Mouse (Mus musculus): ENCODE data around the gene Xpa. TPM values are rescaled to one million over a fixed set of nuclear protein-coding genes. Genes with fewer than 3 reads are reported as not detected.
A peak's percentile ranks its signal among the peaks of the same experiment; 100 is the strongest.

The Xpa gene
- polyA plus RNA-seq, 1 experiment from 2014 or later: 29.0 TPM

DNA sequence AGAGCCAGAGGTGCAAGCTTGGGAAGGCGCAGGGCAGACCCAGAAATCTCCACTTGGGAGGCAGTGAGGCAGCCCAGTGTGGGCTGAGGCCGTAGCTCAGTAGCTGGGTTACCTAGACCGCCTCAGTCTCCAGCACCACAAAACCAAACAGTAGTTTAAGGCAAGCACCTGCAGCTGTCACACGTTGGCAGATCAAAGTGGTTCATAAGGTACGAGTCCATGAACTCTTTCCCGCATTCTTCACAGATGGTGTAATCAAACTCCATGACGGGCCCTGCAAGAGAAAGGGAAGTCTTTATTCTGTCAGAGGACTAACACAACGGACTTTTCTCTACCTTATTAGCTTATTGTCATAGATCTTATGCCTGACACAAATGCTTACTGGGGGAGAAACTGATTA lies 10.7 kb downstream of the Xpa start:
- H3K36me3 ChIP-seq (ENCODE audit: control insufficient read depth, insufficient read depth): peaks cover 61% of the 10 kb centered on the region
- H3K4me2 ChIP-seq (replicated peaks; ENCODE audit: low read depth): no peak overlapping the region
- H3K27ac ChIP-seq (ENCODE audit: low read depth, low read length): no peak overlapping the region
- no peak overlapping the region for H3K9ac ChIP-seq (ENCODE audit: low read depth, low read length)
- ATAC-seq: no peak
- TF ChIP-seq CTCF (IDR thresholded peaks at IDR 0.05; ENCODE audit: low read depth): no peak
- H3K4me1 ChIP-seq (replicated peaks; ENCODE audit: control insufficient read depth, insufficient read depth, low read length): no peaks in the 10 kb centered on the region
- 62% methylated on average over 8 of the region's 8 CpGs for WGBS
- H3K9me3 ChIP-seq (ENCODE audit: control insufficient read depth): no peaks in the 10 kb centered on the region
- no peak overlapping the region for H3K4me3 ChIP-seq (ENCODE audit: low read depth, low read length)
- no peaks in the 10 kb centered on the region for H3K27me3 ChIP-seq (replicated peaks; ENCODE audit: control insufficient read depth, insufficient read depth, low read length)

DNA sequence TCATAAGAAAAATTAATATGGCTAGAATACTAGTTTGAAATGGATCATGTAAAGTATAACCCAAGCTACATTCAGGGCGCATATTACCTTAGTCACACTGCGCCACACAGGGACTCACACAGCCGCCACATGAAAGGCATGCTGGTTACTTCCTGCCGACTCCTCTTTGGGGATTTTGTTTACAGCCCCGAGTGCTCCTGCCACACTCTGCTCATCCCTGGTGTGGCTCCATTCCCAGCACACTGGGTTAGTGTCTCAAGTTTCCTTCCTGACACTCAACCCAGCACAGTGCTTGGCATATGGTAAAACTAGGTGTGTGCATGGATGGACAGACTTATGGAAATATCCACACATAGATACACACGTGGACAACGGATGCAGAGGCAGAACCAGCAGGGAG lies 13.9 kb downstream of the Xpa start:
- Histone ChIP-seq H3K9ac (ENCODE audit: low read depth, low read length) (no peak overlapping the region), H3K4me1 (replicated peaks; ENCODE audit: control insufficient read depth, insufficient read depth, low read length) (no peaks in the 10 kb centered on the region), H3K4me2 (replicated peaks; ENCODE audit: low read depth) (no peak overlapping the region), H3K9me3 (ENCODE audit: control insufficient read depth) (no peaks in the 10 kb centered on the region), H3K4me3 (ENCODE audit: low read depth, low read length) (no peak overlapping the region), H3K36me3 (ENCODE audit: control insufficient read depth, insufficient read depth) (peaks cover 77% of the 10 kb centered on the region), H3K27me3 (replicated peaks; ENCODE audit: control insufficient read depth, insufficient read depth, low read length) (no peaks in the 10 kb centered on the region), H3K27ac (ENCODE audit: low read depth, low read length) (no peak overlapping the region)
- 88% methylated on average over 7 of the region's 7 CpGs for WGBS
- TF ChIP-seq CTCF (IDR thresholded peaks at IDR 0.05; ENCODE audit: low read depth): no peak
- no peak for ATAC-seq

DNA sequence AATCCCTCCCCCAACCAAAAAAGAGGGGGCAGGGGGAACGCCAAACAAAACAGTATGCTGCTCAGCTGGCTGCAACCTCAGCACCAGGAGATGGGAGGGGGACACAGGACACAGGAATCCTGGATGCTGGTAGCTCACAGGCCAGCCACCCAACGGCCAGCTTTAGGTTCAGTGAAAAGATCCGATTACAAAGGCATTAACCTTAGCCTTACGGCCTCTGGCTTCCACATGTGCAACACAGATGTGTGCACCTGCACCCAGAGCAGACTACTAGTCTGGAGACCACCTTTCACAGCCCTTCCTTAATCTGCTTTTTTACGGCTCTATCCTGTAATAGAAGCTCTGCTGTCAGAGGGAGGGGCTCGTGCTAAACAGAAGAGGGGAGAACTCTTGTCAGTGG lies 14.9 kb downstream of the Xpa start:
- no peaks in the 10 kb centered on the region for H3K27me3 ChIP-seq (replicated peaks; ENCODE audit: control insufficient read depth, insufficient read depth, low read length)
- H3K4me1 ChIP-seq (replicated peaks; ENCODE audit: control insufficient read depth, insufficient read depth, low read length): no peaks in the 10 kb centered on the region
- TF ChIP-seq CTCF (IDR thresholded peaks at IDR 0.05; ENCODE audit: low read depth): no peak
- no peak overlapping the region for H3K4me2 ChIP-seq (replicated peaks; ENCODE audit: low read depth)
- no peak overlapping the region for H3K4me3 ChIP-seq (ENCODE audit: low read depth, low read length)
- 70% methylated on average over 6 of the region's 6 CpGs for WGBS
- no peak for ATAC-seq
- peaks cover 81% of the 10 kb centered on the region for H3K36me3 ChIP-seq (ENCODE audit: control insufficient read depth, insufficient read depth)
- H3K27ac ChIP-seq (ENCODE audit: low read depth, low read length): no peak overlapping the region; the same call in 1 of the 2 replicates
- H3K9me3 ChIP-seq (ENCODE audit: control insufficient read depth): no peaks in the 10 kb centered on the region
- no peak overlapping the region for H3K9ac ChIP-seq (ENCODE audit: low read depth, low read length)

- H3K4me1 ChIP-seq (replicated peaks; ENCODE audit: control insufficient read depth, insufficient read depth, low read length): no peaks in the 10 kb centered on the region
- H3K9ac ChIP-seq (ENCODE audit: low read depth, low read length): no peak overlapping the region
- no peak overlapping the region for H3K4me2 ChIP-seq (replicated peaks; ENCODE audit: low read depth)
- no peaks in the 10 kb centered on the region for H3K27me3 ChIP-seq (replicated peaks; ENCODE audit: control insufficient read depth, insufficient read depth, low read length)
- no peak for TF ChIP-seq CTCF (IDR thresholded peaks at IDR 0.05; ENCODE audit: low read depth)
- no peak overlapping the region; the same call in 1 of the 2 replicates for H3K27ac ChIP-seq (ENCODE audit: low read depth, low read length)
- ATAC-seq: no peak
- H3K36me3 ChIP-seq (ENCODE audit: control insufficient read depth, insufficient read depth): peaks cover 84% of the 10 kb centered on the region
- H3K9me3 ChIP-seq (ENCODE audit: control insufficient read depth): no peaks in the 10 kb centered on the region
- no peak overlapping the region for H3K4me3 ChIP-seq (ENCODE audit: low read depth, low read length)
- WGBS: 88% methylated on average over 7 of the region's 7 CpGs
Measured at GRCm38 (mm10) chr4:46177496-46177895, 18.6 kb downstream of the Xpa start.

GRCm38 (mm10) chr4:46177018-46177417 lies 19.1 kb downstream of the Xpa start:
- Histone ChIP-seq H3K9ac (ENCODE audit: low read depth, low read length) (no peak overlapping the region), H3K4me1 (replicated peaks; ENCODE audit: control insufficient read depth, insufficient read depth, low read length) (no peaks in the 10 kb centered on the region), H3K9me3 (ENCODE audit: control insufficient read depth) (no peaks in the 10 kb centered on the region), H3K27me3 (replicated peaks; ENCODE audit: control insufficient read depth, insufficient read depth, low read length) (no peaks in the 10 kb centered on the region), H3K27ac (ENCODE audit: low read depth, low read length) (no peak overlapping the region; the same call in 1 of the 2 replicates), H3K4me3 (ENCODE audit: low read depth, low read length) (no peak overlapping the region), H3K4me2 (replicated peaks; ENCODE audit: low read depth) (no peak overlapping the region), H3K36me3 (ENCODE audit: control insufficient read depth, insufficient read depth) (peaks cover 84% of the 10 kb centered on the region)
- no peak for TF ChIP-seq CTCF (IDR thresholded peaks at IDR 0.05; ENCODE audit: low read depth)
- no peak for ATAC-seq
- WGBS: 80% methylated on average over 5 of the region's 5 CpGs

DNA sequence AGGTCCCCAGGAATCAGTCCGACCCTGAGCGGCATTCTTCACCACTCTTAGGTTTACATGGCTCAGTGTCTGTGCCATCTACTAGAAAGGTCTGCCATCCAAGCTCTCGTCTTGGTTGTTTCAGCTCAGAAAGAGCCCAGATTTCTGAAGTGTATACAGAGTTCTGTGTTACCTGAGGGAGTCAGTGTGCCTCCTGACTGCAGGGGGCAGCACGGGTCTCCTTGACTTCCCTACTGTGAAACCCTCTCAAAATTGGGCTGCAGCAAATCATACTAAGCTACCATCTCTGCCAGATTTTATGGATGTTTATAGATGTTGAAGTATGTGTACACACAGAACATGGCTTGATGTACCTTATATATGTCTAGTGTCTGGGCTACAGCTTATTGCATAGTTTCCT lies 19.8 kb downstream of the Xpa start:
- Histone ChIP-seq H3K9me3 (ENCODE audit: control insufficient read depth) (no peaks in the 10 kb centered on the region), H3K4me2 (replicated peaks; ENCODE audit: low read depth) (no peak overlapping the region), H3K27me3 (replicated peaks; ENCODE audit: control insufficient read depth, insufficient read depth, low read length) (no peaks in the 10 kb centered on the region), H3K4me1 (replicated peaks; ENCODE audit: control insufficient read depth, insufficient read depth, low read length) (no peaks in the 10 kb centered on the region), H3K4me3 (ENCODE audit: low read depth, low read length) (no peak overlapping the region), H3K27ac (ENCODE audit: low read depth, low read length) (no peak overlapping the region), H3K9ac (ENCODE audit: low read depth, low read length) (no peak overlapping the region), H3K36me3 (ENCODE audit: control insufficient read depth, insufficient read depth) (peaks cover 84% of the 10 kb centered on the region)
- no peak for ATAC-seq
- WGBS: 74% methylated on average over 4 of the region's 4 CpGs
- TF ChIP-seq CTCF (IDR thresholded peaks at IDR 0.05; ENCODE audit: low read depth): peak; percentile 45; the same call in 1 of the 2 replicates

GRCm38 (mm10) chr4:46171761-46172160 lies 24.4 kb downstream of the Xpa start:
- Histone ChIP-seq H3K9me3 (ENCODE audit: control insufficient read depth) (no peaks in the 10 kb centered on the region), H3K4me1 (replicated peaks; ENCODE audit: control insufficient read depth, insufficient read depth, low read length) (no peaks in the 10 kb centered on the region), H3K27me3 (replicated peaks; ENCODE audit: control insufficient read depth, insufficient read depth, low read length) (no peaks in the 10 kb centered on the region), H3K4me3 (ENCODE audit: low read depth, low read length) (no peak overlapping the region), H3K4me2 (replicated peaks; ENCODE audit: low read depth) (no peak overlapping the region), H3K9ac (ENCODE audit: low read depth, low read length) (no peak overlapping the region), H3K27ac (ENCODE audit: low read depth, low read length) (no peak overlapping the region), H3K36me3 (ENCODE audit: control insufficient read depth, insufficient read depth) (peaks cover 90% of the 10 kb centered on the region)
- ATAC-seq: no peak
- WGBS: 69% methylated on average over 7 of the region's 7 CpGs
- TF ChIP-seq CTCF (IDR thresholded peaks at IDR 0.05; ENCODE audit: low read depth): no peak

Data from intestine, postnatal 0 days (tissue).